Mouse (Mus musculus) midbrain, postnatal 0 days (tissue): ENCODE data around the gene Gm20388. TPM values are rescaled to one million over a fixed set of nuclear protein-coding genes. Genes with fewer than 3 reads are reported as not detected.
A peak's percentile ranks its signal among the peaks of the same experiment; 100 is the strongest.

Experiments
- ATAC-seq: fragments of 200-750 bp; cut with Nextera tagmentation; 2 replicates; pipeline ENCODE4 v1.8.0; 2017; ENCODE audit warnings: moderate number of reproducible peaks, mild to moderate bottlenecking, moderate TSS enrichment, moderate library complexity; ENCODE audit not compliant: low FRiP score
- DNase-seq: peaks from one replicate; pipeline ENCODE4 v3.0.0-alpha.2; 2015; ENCODE audit warnings: low spot score
- H3K27ac ChIP-seq: fragments of 300-500 bp; sonication (generic); 2 replicates; pipeline ENCODE4 v1.5.1; 2014; ENCODE audit warnings: low read depth, mild to moderate bottlenecking, low read length, mixed read lengths
- H3K27me3 ChIP-seq: fragments of 300-500 bp; sonication (generic); 2 replicates; pipeline ENCODE4 v1.6.1; 2014; ENCODE audit warnings: low read length, control low read depth, mixed read lengths; ENCODE audit not compliant: insufficient read depth
- H3K36me3 ChIP-seq: fragments of 300-500 bp; sonication (generic); 2 replicates; pipeline ENCODE4 v1.6.1; 2014; ENCODE audit warnings: low read length, control low read depth, mixed read lengths; ENCODE audit not compliant: insufficient read depth
- H3K4me1 ChIP-seq: fragments of 300-500 bp; sonication (generic); 2 replicates; pipeline ENCODE4 v1.6.1; 2014; ENCODE audit warnings: mild to moderate bottlenecking, control low read depth, antibody characterized with exemption, low read length, mixed read lengths; ENCODE audit not compliant: insufficient read depth
- H3K4me2 ChIP-seq: fragments of 300-500 bp; sonication (generic); 2 replicates; pipeline ENCODE4 v1.6.1; 2014; ENCODE audit warnings: low read depth, mild to moderate bottlenecking, low read length, mixed read lengths; ENCODE audit not compliant: poor library complexity, severe bottlenecking
- H3K4me3 ChIP-seq: fragments of 300-500 bp; sonication (generic); 2 replicates; pipeline ENCODE4 v1.5.1; 2014; ENCODE audit warnings: low read depth, mild to moderate bottlenecking, low read length, moderate library complexity
- H3K9ac ChIP-seq: fragments of 300-500 bp; sonication (generic); replicated peaks from 2 replicates; pipeline ENCODE4 v1.6.1; 2014; ENCODE audit warnings: mild to moderate bottlenecking, low read length, moderate library complexity, mixed read lengths; ENCODE audit not compliant: poor library complexity, severe bottlenecking
- H3K9me3 ChIP-seq: fragments of 300-500 bp; sonication (generic); 2 replicates; pipeline ENCODE4 v1.6.1; 2016; ENCODE audit warnings: low read length, control low read depth
- CTCF ChIP-seq: IDR thresholded peaks from 2 replicates; pipeline ENCODE4 v1.5.1; 2016; ENCODE audit warnings: antibody characterized with exemption, mild to moderate bottlenecking
- WGBS: fragments of 180-500 bp; shearing (Covaris S2); extraction: QIAGEN DNeasy Blood & Tissue Kit; methylation state at CpG from one replicate; pipeline ENCODE4 v1.1.7; 2014; 5-methylcytosine and 5-hydroxymethylcytosine counted together
- polyA plus RNA-seq: library from polyadenylated mRNA; unstranded; fragments of >200 nt; fragmentation: Nextera tagmentation; extraction: Ambion mirVana; gene quantifications from 2 replicates; pipeline ENCODE4 v1.2.1, GENCODE M21; 2015
- total RNA-seq: library from RNA; depleted of rRNA; stranded (reverse); fragments of >200 nt; gene quantifications from 2 replicates; pipeline ENCODE4 v1.2.3, GENCODE M21; 2014

Gm20388 gene
- total and polyA plus RNA-seq, 2 experiments from 2014 or later = 74.2 TPM; not detected in 1

DNA sequence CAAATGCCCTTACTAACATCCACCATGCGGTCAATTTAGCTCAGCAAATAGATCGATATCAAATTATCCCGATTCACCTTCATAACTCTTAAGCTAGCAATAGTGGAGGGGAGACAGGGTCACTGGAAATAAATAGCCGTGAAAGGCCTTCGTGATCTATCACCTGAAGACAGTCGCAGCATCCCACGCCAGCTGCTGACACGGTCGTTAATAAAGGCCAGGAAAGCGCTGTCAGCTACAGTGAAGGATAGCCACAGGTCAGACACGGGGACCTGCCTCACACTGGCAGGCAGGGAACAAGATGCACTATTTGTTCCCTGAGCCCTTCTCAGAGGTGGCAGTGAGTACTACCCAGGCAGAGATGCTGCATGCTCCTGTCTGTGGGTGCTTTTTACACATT is 2909.1 kb downstream of the Gm20388 start:
- 85% methylated on average over 11 of the region's 11 CpGs for WGBS
- Histone ChIP-seq H3K27ac (no peak overlapping the region), H3K9me3 (no peaks in the 10 kb centered on the region), H3K36me3 (peaks cover under 1% of the 10 kb centered on the region), H3K9ac (no peak overlapping the region), H3K4me1 (no peaks in the 10 kb centered on the region), H3K4me2 (no peak overlapping the region), H3K27me3 (no peaks in the 10 kb centered on the region), H3K4me3 (no peak overlapping the region)
- TF ChIP-seq CTCF = no peak
- ATAC-seq = no peak
- DNase-seq = no peak

- H3K9me3 ChIP-seq = no peaks in the 10 kb centered on the region
- H3K36me3 ChIP-seq = no peaks in the 10 kb centered on the region
- H3K4me2 ChIP-seq = no peak overlapping the region
- no peaks in the 10 kb centered on the region for H3K4me1 ChIP-seq
- DNase-seq = no peak
- TF ChIP-seq CTCF = no peak
- 43% methylated on average over 5 of the region's 5 CpGs for WGBS
- no peak overlapping the region for H3K9ac ChIP-seq
- H3K4me3 ChIP-seq = no peak overlapping the region
- ATAC-seq = no peak
- no peak overlapping the region for H3K27ac ChIP-seq
- no peaks in the 10 kb centered on the region for H3K27me3 ChIP-seq
Measured at GRCm38 (mm10) chr8:122824571-122824970, 2913.9 kb downstream of the Gm20388 start.

GRCm38 (mm10) chr8:122824986-122825385 is 2914.3 kb downstream of the Gm20388 start:
- no peak overlapping the region for H3K9ac ChIP-seq
- H3K4me2 ChIP-seq = no peak overlapping the region
- H3K36me3 ChIP-seq = no peaks in the 10 kb centered on the region
- no peak for ATAC-seq
- DNase-seq = no peak
- no peak overlapping the region for H3K27ac ChIP-seq
- WGBS = 69% methylated on average over 9 of the region's 9 CpGs
- no peaks in the 10 kb centered on the region for H3K27me3 ChIP-seq
- TF ChIP-seq CTCF = no peak
- H3K9me3 ChIP-seq = no peaks in the 10 kb centered on the region
- H3K4me1 ChIP-seq = no peaks in the 10 kb centered on the region
- H3K4me3 ChIP-seq = no peak overlapping the region

DNA sequence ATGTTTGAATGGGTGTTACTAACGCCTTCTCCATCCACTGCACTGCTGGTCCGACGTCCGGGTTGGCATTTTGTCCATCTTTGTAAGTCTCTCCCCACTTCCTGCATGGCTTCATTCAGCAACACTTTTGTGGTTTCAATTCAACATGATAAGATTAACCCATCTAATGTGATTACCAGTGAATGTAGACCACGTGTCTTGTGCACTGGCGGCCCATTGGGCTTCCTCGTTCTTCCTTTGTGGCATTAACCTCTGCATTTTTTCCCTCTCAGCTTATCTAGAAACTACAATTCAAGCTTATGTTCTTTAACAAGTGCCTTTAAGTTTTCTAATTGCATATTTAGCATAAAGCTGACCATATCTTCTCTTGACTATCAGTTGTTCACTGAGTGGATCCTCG is 2914.8 kb downstream of the Gm20388 start:
- no peak overlapping the region for H3K9ac ChIP-seq
- no peak overlapping the region for H3K27ac ChIP-seq
- ATAC-seq = no peak
- no peaks in the 10 kb centered on the region for H3K9me3 ChIP-seq
- no peak overlapping the region for H3K4me2 ChIP-seq
- 51% methylated on average over 8 of the region's 8 CpGs for WGBS
- H3K27me3 ChIP-seq = no peaks in the 10 kb centered on the region
- DNase-seq = no peak
- H3K36me3 ChIP-seq = no peaks in the 10 kb centered on the region
- no peak overlapping the region for H3K4me3 ChIP-seq
- TF ChIP-seq CTCF = no peak
- no peaks in the 10 kb centered on the region for H3K4me1 ChIP-seq

DNA sequence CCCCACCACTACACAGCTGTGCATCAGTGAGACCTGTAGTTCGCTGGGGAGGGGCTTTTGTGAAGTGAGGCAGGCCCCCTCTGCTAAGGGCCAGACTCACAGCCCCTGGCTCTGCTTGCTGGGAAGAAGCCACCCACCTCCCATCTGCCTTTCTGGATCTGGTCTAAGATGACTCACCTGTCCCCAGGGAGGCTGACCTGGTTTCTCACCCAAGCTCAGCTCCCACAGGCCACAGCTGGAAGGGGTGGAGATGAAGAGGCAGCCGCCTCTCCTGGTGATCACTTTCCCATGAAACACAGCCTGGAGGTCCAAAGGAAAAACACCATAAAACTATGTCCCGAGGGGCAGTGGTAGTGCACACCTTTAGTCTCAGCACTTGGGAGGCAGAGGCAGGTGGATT is 2918.8 kb downstream of the Gm20388 start:
- Histone ChIP-seq H3K4me3 (no peak overlapping the region), H3K27ac (no peak overlapping the region), H3K36me3 (no peaks in the 10 kb centered on the region), H3K27me3 (no peaks in the 10 kb centered on the region), H3K4me1 (no peaks in the 10 kb centered on the region), H3K9ac (no peak overlapping the region), H3K9me3 (no peaks in the 10 kb centered on the region), H3K4me2 (no peak overlapping the region)
- no peak for DNase-seq
- 88% methylated on average over 3 of the region's 3 CpGs for WGBS
- TF ChIP-seq CTCF = no peak
- no peak for ATAC-seq

DNA sequence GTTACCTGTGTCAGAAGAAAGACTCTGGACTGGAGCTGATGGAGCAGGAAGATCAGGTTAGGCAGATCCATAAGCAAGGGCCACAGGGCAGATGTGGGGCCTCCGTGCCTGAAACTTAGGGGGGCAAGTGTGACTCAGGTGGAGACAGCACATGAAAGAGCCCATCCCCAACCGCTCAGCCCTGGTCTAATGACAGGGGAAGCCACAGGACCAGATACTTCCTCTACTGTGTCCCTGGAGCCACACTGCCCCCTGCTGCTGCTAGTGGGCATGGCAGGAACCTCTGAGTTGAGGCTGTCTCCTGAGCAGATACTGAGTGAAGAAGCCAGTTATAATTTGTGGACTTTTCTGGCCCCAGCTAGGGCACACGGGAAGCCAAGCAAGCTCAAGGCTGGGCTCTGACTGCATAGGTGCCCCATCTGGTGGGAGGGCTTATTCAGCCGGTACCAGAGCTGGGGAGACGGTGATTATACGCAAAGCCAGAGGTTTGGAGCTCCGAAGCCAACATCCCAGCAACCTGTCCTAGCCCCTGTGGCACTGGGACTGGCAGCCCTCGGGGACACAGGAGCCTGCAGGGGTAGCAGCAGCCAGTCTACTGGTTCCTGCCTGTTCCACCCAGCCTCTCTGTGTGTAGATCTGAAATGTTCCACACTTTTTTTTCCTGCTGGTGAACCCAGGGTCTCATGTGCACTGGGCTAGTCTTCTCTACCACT is 2919.9 kb downstream of the Gm20388 start:
- Histone ChIP-seq H3K9me3 (no peaks in the 10 kb centered on the region), H3K36me3 (no peaks in the 10 kb centered on the region), H3K4me2 (no peak overlapping the region), H3K4me1 (no peaks in the 10 kb centered on the region), H3K27me3 (no peaks in the 10 kb centered on the region), H3K27ac (no peak overlapping the region), H3K9ac (no peak overlapping the region), H3K4me3 (no peak overlapping the region)
- peak; percentile 69 for ATAC-seq
- TF ChIP-seq CTCF = peak; percentile 99
- 37% methylated on average over 8 of the region's 8 CpGs for WGBS
- DNase-seq = peak; percentile 89
